Mouse (Mus musculus): ENCODE results near the gene March10.

- TF ChIP-seq CTCF (IDR thresholded peaks at IDR 0.05) (no peak), POLR2A (IDR thresholded peaks at IDR 0.05; ENCODE audit: insufficient read depth, low read depth, low read length) (no peak), EP300 (IDR thresholded peaks at IDR 0.05; ENCODE audit: insufficient read depth, low read depth, low read length) (no peak)
Observed at GRCm38 (mm10) chr11:105459900-105460299, 3.4 kb upstream of the March10 start.
